Mouse (Mus musculus): ENCODE measurements around the gene Map4k4. TPM values are rescaled to one million over a fixed set of nuclear protein-coding genes. Genes with fewer than 3 reads are reported as not detected.

Map4k4 gene
- total and polyA plus RNA-seq, 3 experiments, result 0.04 to 0.21 TPM; not detected in 1

DNA sequence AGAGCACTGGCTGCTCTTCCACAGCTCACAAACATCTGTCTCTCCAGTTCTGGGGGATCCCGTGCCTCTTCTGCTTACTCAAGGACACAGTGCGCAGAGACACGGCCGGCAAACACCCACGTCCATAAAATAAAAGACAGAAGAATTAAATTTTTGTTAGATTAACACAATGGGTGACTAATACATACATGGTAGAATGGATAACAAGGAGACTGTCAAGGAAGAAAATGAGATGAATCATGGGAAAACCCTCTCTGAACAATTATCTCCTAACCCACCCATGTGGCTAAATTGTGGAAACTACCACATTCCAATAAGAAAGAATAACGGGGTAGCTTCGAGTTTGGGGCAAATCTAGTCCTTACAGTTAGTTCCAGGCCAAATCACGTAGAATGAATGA, 11.3 kb upstream of the Map4k4 start:
- H3K36me3 ChIP-seq (ENCODE audit: control insufficient read depth in 1 of 2, insufficient read depth in 2 of 2, low read length in 2 of 2), result no peaks in the 10 kb centered on the region

DNA sequence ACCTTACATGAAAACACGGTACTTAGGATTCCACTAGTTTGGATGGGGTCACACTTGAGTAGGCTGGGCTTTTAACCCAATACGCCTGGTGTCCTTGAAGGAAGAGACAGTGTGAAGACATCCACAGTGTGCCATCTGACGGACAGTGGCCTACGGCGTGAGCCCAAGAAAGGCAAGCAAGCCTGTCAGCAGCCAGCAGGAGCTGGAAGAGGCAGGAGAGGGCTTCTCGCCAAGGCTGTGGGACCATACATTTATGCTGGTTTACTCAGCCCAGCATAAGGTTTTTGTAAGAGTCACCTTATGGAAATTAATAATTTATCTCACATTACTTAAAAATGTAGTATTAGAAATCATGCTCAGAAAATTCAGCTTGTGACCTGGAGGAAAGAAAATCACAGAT, 10.7 kb upstream of the Map4k4 start:
- H3K36me3 ChIP-seq (ENCODE audit: control insufficient read depth in 1 of 2, insufficient read depth in 2 of 2, low read length in 2 of 2), result no peaks in the 10 kb centered on the region

More for the DNA sequence above, 11.3 kb upstream of the Map4k4 start:
- Histone ChIP-seq H3K27me3 (ENCODE audit: control insufficient read depth in 1 of 2, insufficient read depth in 2 of 2, low read length in 2 of 2) (no peaks in the 10 kb centered on the region), H3K79me2 (ENCODE audit: control insufficient read depth, insufficient read depth, low read length, poor library complexity) (no peaks in the 10 kb centered on the region), H3K27ac (ENCODE audit: control insufficient read depth, low read depth, low read length) (no peak overlapping the region), H3K9ac (ENCODE audit: control insufficient read depth, low read depth, low read length, poor library complexity, severe bottlenecking) (no peak overlapping the region), H3K4me3 (ENCODE audit: control insufficient read depth in 1 of 2, insufficient read depth in 1 of 2, low read depth in 2 of 2, low read length in 2 of 2) (no peak overlapping the region), H3K9me3 (replicated peaks; ENCODE audit: insufficient read depth, low read length) (no peaks in the 10 kb centered on the region), H3K4me1 (ENCODE audit: control insufficient read depth in 1 of 2, insufficient read depth in 2 of 2, low read length in 2 of 2) (no peaks in the 10 kb centered on the region)
- TF ChIP-seq TBP (IDR thresholded peaks at IDR 0.05; ENCODE audit: low read depth, low read length) (no peak), POLR2AphosphoS2 (IDR thresholded peaks at IDR 0.05; ENCODE audit: low read length) (no peak), JUND (IDR thresholded peaks at IDR 0.05; ENCODE audit: low read depth, low read length) (no peak), NRF1 (IDR thresholded peaks at IDR 0.05; ENCODE audit: insufficient read depth, low read depth, low read length, poor library complexity, severe bottlenecking) (no peak), SMC3 (IDR thresholded peaks at IDR 0.05; ENCODE audit: low read depth, low read length) (no peak), ZKSCAN1 (IDR thresholded peaks at IDR 0.05; ENCODE audit: low read depth, low read length) (no peak), BHLHE40 (IDR thresholded peaks at IDR 0.05; ENCODE audit: borderline replicate concordance, low read depth, low read length) (no peak)
- no peak for DNase-seq (ENCODE audit: low read depth, low spot score)

DNA sequence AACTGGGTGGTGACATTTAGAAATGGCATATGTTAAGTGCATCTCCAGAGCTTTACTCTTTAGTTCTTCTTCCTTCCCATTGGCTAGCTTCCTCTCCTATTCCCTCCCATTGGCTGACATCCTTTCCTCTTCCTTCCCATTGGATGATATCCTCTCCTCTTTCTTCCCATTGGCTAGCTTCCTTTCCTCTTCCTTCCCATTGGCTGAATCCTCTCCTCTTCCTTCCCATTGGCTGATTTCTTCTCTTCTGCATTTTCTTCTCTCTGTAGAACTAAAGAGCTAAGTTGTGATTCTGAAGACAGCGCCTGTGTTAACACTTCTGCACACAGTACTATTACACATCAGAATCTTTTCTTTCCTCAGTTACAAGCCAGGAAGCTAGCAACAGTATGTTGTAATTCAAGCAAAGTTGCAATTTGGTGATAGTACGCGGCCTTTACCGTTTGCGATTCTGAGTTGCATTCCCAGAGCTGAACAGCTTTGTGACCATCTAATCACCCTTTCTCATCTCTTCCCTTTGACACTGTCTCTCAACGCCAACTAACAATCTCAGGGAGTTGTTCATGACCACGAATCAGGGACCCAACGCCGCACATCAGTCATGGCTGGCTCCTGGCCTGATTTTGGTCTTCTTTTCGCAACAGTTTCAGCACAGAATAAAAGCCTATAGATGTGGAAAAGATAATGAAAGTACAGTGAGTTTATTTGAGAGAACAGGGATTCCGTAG, 7.4 kb upstream of the Map4k4 start:
- H3K9me3 ChIP-seq (replicated peaks; ENCODE audit: insufficient read depth, low read length), result no peaks in the 10 kb centered on the region
- no peaks in the 10 kb centered on the region for H3K27me3 ChIP-seq (ENCODE audit: control insufficient read depth in 1 of 2, insufficient read depth in 2 of 2, low read length in 2 of 2)
- no peak overlapping the region for H3K27ac ChIP-seq (ENCODE audit: control insufficient read depth, low read depth, low read length)
- DNase-seq (ENCODE audit: low read depth, low spot score), result no peak
- no peaks in the 10 kb centered on the region for H3K79me2 ChIP-seq (ENCODE audit: control insufficient read depth, insufficient read depth, low read length, poor library complexity)
- no peaks in the 10 kb centered on the region for H3K36me3 ChIP-seq (ENCODE audit: control insufficient read depth in 1 of 2, insufficient read depth in 2 of 2, low read length in 2 of 2)
- no peak overlapping the region for H3K4me3 ChIP-seq (ENCODE audit: control insufficient read depth in 1 of 2, insufficient read depth in 1 of 2, low read depth in 2 of 2, low read length in 2 of 2)
- H3K9ac ChIP-seq (ENCODE audit: control insufficient read depth, low read depth, low read length, poor library complexity, severe bottlenecking), result no peak overlapping the region
- H3K4me1 ChIP-seq (ENCODE audit: control insufficient read depth in 1 of 2, insufficient read depth in 2 of 2, low read length in 2 of 2), result no peaks in the 10 kb centered on the region
- no peak for TF ChIP-seq GATA1 (IDR thresholded peaks at IDR 0.05; ENCODE audit: low read depth, low read length)
- no peak for TF ChIP-seq USF2 (IDR thresholded peaks at IDR 0.05; ENCODE audit: borderline replicate concordance in 1 of 2, insufficient read depth in 1 of 2, low read depth in 1 of 2, low read length in 2 of 2)
- TF ChIP-seq NELFE (IDR thresholded peaks at IDR 0.05; ENCODE audit: low read depth, low read length), result no peak
- TF ChIP-seq RCOR1 (IDR thresholded peaks at IDR 0.05; ENCODE audit: low read depth, low read length), result no peak
- TF ChIP-seq ETS1 (IDR thresholded peaks at IDR 0.05; ENCODE audit: low read depth, low read length), result no peak
- no peak for TF ChIP-seq MAFK (IDR thresholded peaks at IDR 0.05; ENCODE audit: borderline replicate concordance, low read depth, low read length)
- no peak for TF ChIP-seq E2F4 (IDR thresholded peaks at IDR 0.05; ENCODE audit: borderline replicate concordance, low read depth, low read length)
- TF ChIP-seq CHD2 (IDR thresholded peaks at IDR 0.05; ENCODE audit: low read length), result no peak
- no peak for TF ChIP-seq MEF2A (IDR thresholded peaks at IDR 0.05; ENCODE audit: extremely low read depth, insufficient replicate concordance, low read depth, low read length, poor library complexity, severe bottlenecking)
- no peak for TF ChIP-seq EP300 (IDR thresholded peaks at IDR 0.05; ENCODE audit: low read depth in 1 of 2, low read length in 2 of 2)
- no peak for TF ChIP-seq SMC3 (IDR thresholded peaks at IDR 0.05; ENCODE audit: low read depth, low read length)
- TF ChIP-seq ZKSCAN1 (IDR thresholded peaks at IDR 0.05; ENCODE audit: low read depth, low read length), result no peak
- TF ChIP-seq CTCF (IDR thresholded peaks at IDR 0.05 in 2 of 3, conservative IDR thresholded peaks at IDR 0.05 in 1 of 3; ENCODE audit: control insufficient read depth in 1 of 3, insufficient read depth in 1 of 3, low read depth in 2 of 3, low read length in 3 of 3, poor library complexity in 1 of 3, severe bottlenecking in 1 of 3), result no peak
- TF ChIP-seq MYB (IDR thresholded peaks at IDR 0.05; ENCODE audit: low read depth, low read length), result no peak
- TF ChIP-seq POLR2AphosphoS5 (IDR thresholded peaks at IDR 0.05; ENCODE audit: borderline replicate concordance, low read depth, low read length), result no peak

More for the DNA sequence above, 10.7 kb upstream of the Map4k4 start:
- DNase-seq (ENCODE audit: low read depth, low spot score), result no peak
- Histone ChIP-seq H3K9ac (ENCODE audit: control insufficient read depth, low read depth, low read length, poor library complexity, severe bottlenecking) (no peak overlapping the region), H3K9me3 (replicated peaks; ENCODE audit: insufficient read depth, low read length) (no peaks in the 10 kb centered on the region), H3K79me2 (ENCODE audit: control insufficient read depth, insufficient read depth, low read length, poor library complexity) (no peaks in the 10 kb centered on the region), H3K4me3 (ENCODE audit: control insufficient read depth in 1 of 2, insufficient read depth in 1 of 2, low read depth in 2 of 2, low read length in 2 of 2) (no peak overlapping the region), H3K27ac (ENCODE audit: control insufficient read depth, low read depth, low read length) (no peak overlapping the region), H3K4me1 (ENCODE audit: control insufficient read depth in 1 of 2, insufficient read depth in 2 of 2, low read length in 2 of 2) (no peaks in the 10 kb centered on the region), H3K27me3 (ENCODE audit: control insufficient read depth in 1 of 2, insufficient read depth in 2 of 2, low read length in 2 of 2) (no peaks in the 10 kb centered on the region)
- TF ChIP-seq TAL1 (IDR thresholded peaks at IDR 0.05; ENCODE audit: low read length) (no peak), MAZ (IDR thresholded peaks at IDR 0.05; ENCODE audit: low read depth, low read length) (no peak), MYC (IDR thresholded peaks at IDR 0.05; ENCODE audit: low read depth, low read length) (no peak), TBP (IDR thresholded peaks at IDR 0.05; ENCODE audit: low read depth, low read length) (no peak), ELF1 (IDR thresholded peaks at IDR 0.05; ENCODE audit: low read depth, low read length) (no peak), ZKSCAN1 (IDR thresholded peaks at IDR 0.05; ENCODE audit: low read depth, low read length) (no peak), SMC3 (IDR thresholded peaks at IDR 0.05; ENCODE audit: low read depth, low read length) (no peak), HCFC1 (IDR thresholded peaks at IDR 0.05; ENCODE audit: low read depth, low read length) (no peak), MAX (IDR thresholded peaks at IDR 0.05; ENCODE audit: low read length) (no peak), POLR2A (IDR thresholded peaks at IDR 0.05; ENCODE audit: control insufficient read depth in 1 of 2, insufficient read depth in 1 of 2, low read depth in 1 of 2, low read length in 2 of 2, poor library complexity in 1 of 2) (no peak), MYB (IDR thresholded peaks at IDR 0.05; ENCODE audit: low read depth, low read length) (no peak), MEF2A (IDR thresholded peaks at IDR 0.05; ENCODE audit: extremely low read depth, insufficient replicate concordance, low read depth, low read length, poor library complexity, severe bottlenecking) (no peak), MXI1 (IDR thresholded peaks at IDR 0.05; ENCODE audit: low read depth, low read length) (no peak)

Data from MEL (cell line).